Mouse (Mus musculus) thymus, postnatal 0 days (tissue): ENCODE results near the gene Hsd17b13. TPM values are rescaled to one million over a fixed set of nuclear protein-coding genes. Genes with fewer than 3 reads are reported as not detected.

Experiments
- DNase-seq: peaks from one replicate; pipeline ENCODE4 v3.0.0-alpha.2; 2015; ENCODE audit warnings: low spot score
- polyA plus RNA-seq: library from polyadenylated mRNA; unstranded; fragments of >200 nt; fragmentation: Nextera tagmentation; extraction: Ambion mirVana; gene quantifications from 2 replicates; pipeline ENCODE4 v1.2.1, GENCODE M21; 2015

Hsd17b13 gene
- polyA plus RNA-seq, 1 experiment from 2014 or later = 0.12 TPM

DNA sequence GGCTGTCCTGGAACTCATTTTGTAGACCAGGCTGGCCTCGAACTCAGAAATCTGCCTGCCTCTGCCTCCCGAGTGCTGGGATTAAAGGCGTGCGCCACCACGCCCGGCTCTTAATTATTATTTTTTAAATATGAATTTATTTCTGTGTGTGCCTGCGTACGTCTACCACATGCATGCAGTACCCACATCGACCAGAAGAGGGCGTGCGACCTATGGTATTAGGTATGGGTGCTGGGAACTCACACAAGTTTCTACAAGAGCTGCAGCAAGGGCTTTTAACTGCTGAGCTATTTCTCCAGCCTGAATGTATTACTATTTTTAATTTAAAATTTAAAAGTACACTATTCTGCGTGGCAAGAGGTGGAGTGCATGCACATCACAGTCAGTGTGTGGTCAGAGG lies 50.8 kb downstream of the Hsd17b13 start:
- peak; percentile 55 for DNase-seq

DNA sequence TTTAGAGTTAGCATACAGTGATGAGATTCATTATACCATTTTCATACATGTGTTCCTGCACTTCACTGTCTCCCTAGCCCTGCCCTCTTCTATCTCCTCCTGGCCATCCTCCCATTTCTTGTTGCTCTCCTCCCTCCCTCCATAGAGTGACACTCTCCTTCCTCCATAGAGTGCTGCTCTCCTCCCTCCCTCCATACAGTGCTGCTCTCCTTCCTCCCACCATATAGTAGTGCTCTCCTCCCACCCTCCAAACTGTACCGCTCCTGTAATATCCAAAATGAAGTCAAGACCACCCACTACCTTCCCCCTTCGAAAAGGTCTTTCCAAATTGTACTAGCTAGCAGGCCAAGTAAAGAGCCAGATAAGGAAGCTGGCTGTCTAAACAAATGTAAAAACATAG lies 53.5 kb downstream of the Hsd17b13 start:
- DNase-seq = no peak

DNA sequence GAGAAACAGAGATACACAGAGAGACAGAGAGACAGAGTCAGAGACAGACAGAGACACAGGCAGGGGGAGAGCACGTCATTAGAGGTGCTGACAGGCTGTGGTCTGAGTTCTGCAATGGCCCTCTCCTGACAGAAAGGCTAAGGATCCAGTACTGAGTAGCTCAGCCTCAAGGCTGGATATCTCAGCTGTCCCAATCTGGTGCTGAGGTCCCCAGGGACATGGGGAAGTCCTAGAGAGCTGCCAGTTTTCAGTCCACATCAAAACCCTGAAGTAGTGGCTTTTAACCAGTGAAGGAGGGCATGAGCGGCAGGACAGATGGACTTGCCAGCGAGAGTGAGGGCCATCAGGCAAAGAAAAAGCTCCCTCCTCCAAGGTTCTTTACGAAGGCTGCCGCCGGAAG lies 54.1 kb downstream of the Hsd17b13 start:
- no peak for DNase-seq

DNA sequence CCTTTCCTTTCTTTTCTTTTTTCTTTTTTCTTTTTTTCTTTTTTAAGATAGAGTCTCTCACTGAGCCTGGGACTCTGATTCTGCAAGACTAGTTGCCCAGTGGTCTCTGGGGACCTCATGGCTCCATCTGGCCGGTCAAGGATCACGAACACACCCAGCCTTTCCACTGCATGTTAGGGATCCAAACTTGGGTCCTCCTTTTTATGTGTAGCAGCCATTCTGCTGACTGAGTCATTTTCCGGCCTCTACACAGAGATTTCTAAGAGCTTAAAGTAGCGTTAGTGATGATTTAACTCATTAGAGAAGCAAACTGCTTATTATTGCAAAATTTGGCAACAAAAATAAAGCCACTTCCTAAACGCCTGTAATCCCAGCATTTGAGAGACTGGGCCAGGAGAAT lies 54.8 kb downstream of the Hsd17b13 start:
- no peak for DNase-seq

DNA sequence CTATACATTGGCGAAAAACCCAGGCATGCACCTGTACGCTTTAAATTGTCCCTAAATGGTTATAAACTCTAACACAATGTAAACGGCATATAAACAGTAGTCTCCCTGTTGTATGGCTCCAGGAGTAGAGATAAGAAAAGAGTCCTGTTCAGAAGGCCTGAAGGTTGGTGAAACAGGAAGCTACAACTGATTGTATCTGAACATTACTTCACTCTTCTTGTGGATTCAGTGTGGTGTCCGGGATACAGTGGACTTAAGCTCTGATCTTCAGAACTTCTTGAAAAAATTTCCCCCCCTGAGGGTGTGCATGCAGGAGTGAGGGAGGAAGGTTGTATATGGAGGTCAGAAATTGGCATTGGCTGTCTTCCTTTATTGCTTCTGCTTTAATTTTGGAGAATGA lies 57.7 kb downstream of the Hsd17b13 start:
- no peak for DNase-seq

DNA sequence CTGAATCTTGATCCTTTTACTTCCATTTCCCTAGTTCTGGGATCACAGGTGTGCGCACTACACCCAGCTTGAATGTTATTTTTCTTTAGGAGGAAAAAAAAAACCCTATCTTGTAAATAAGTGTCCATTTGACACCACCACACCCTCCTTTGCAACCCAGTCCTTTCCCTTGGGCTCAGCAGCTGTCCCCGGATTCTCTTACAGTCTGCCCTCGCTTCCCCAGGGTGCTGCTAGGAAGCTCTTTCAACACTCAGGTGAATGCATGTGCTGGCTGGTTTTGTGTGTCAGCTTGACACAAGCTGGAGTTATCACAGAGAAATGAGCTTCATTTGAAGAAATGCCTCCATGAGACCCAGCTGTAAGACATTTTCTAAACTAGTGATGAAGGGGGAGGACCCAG lies 59.0 kb downstream of the Hsd17b13 start:
- DNase-seq = no peak

DNA sequence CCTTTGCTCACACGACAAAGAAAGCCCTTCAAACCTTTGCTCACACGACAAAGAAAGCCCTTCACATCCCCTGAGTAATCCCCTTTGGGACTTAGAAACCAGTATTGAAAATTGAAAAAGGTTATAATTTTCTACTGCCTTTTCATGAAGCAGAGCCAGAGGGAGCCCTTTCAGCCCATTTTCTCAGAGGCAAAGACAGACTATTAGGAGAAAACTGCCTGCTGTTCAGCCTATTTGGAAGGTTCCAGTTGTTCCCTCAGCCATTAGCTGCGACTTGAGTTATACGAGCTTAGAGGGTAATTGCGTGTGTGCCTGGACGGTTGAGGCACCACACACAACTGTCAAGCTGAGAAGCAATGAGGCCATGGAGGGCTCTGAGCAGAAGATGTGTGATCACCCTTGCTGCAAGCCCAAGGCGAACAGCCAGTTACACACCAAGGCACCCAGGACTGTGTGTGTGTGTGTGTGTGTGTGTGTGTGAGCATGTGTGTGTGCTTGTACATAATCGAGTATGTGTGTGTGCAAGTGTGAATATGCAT lies 59.8 kb downstream of the Hsd17b13 start:
- DNase-seq = no peak

DNA sequence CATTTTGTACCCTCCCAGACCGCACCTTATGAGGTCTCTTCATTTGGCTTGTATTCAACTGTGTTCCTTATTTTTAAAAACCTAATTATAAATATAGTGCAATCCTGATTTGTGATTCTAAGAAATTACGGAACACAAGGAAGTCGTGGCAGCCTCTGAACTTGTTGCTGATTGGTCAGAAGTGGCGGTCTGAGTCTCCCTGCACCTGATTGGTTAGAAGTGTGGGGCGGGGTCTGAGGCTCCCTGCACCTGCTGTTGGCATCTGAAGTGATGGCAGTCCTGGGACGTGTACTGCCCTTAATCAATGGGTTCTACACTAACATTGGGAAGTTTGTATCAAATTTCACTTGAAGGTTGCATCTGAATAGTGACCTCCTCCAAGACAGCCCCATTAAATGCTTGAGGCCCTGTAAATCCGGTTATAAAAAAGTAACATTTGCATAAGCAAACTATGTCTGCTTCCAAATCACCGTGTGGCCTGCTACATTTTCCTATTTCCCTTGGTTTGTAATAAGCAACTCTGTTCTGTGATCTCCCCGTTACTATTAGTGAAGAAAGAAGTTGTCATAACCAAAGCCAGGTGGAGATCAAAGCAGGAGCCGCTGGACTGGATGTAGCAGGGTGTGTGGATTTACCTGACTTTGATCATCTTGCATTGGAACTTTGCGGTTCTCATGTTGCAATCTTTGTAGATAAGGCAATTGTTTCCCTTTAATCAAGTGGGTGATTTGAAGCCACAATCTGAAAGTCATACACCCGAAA lies 60.4 kb downstream of the Hsd17b13 start:
- DNase-seq = no peak

DNA sequence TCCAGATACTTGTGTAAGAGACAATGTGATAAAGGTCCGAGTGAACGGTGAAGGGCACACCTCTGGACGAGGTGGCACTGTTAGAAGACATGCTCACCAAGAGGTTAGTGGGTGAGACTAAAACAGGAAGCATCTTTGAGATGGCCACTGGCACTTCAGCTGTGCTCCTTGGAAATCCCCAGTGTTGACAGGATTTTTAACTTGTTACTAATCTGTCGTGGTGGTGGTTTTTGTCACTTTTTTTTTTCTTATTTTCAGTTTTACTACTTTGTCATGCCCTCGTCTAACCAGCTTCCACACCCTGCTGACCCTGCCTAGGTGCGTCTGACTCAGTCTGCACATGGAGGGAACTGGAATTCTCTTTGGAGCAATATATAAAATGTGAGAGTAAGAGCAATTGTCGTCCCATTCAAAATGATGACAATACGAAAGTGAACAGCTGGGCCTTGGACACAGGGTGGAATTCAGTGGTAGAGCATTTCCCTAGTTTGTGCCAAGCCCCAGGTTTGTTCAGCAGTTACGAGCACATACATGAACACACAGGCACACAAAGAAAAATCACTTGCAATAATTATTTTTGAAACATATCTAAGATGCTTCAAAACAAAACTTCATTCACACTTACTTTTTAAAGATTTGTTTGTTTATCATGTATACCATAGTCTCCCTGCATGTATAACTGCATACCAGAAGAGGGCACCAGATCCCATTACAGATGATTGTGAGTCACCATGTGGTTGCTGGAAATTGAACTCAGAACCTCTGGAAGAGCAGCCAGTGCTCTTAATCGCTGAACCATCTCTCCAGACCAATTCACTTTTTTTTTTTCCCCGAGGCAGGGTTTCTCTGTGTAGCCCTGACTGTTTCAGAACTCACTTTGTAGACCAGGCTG lies 62.6 kb downstream of the Hsd17b13 start:
- DNase-seq = no peak

DNA sequence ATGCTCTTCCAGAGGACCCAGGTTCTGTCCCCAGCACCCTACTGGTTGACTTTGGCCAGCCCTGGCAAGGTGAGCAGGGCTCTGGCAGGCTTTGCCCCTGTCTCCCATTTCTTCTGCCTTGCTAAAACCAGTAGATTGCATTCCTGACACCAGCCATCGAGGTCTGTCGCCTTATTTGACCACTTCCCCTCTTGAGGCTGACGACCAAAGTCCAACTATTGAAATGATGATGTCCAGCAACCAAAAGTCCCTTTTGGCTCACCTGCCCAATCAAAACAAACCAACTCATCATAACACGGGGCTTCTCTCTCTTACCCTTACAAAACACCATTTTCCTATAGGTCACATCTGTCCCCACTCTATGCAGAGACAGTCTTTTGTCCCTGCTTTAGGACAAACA lies 64.1 kb downstream of the Hsd17b13 start:
- DNase-seq = no peak

DNA sequence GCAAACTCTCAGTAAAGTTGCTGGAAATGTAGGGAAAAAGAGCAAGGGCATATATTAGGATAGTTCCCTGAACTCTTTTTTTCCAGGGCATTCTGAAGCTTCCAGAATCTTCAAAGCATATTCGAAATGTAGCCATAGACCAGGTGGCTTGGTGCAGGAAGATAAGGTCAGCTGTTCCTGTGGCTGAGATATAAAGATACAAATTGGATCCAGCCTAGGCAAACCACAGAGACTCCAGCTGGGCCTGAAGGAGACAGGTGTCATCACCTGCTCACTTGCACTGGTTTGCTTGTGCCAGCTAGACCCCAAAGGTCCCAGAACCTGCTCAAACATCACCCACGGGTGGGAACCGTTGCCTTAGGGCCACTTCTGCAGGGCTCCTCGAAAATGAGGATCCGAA lies 65.7 kb downstream of the Hsd17b13 start:
- peak; percentile 23 for DNase-seq

DNA sequence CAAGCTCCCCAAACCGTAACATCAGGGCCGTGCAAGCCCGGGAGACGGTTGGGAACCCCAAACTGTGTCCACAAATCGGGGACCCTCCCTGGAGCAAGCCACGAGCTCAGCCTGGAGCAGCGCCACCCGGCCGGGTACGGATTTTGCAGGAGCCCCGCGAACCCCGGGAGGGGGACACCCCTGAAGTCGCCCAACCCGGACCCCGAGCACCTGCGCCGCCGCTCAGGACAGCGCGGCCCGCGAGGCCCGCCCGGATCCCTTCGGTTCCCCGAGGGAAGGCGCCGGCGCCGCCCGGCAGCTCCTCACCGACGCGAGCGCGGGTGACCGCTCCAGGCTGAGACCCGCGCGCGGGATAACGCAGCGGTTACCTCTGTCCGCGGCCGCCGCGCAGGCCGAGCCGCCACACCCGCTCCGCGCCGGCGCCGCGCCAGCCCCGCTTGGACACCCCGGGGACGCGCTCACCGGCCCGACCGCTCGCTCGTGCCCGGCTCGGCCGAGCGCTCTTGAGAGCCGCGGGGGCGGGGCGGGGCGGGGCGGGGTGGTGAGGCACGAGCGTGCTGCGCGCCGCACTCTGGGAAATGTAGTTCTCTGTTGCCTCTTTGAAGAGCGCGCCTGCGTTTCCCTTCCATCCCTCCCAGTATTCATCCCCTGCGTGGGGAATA lies 66.3 kb downstream of the Hsd17b13 start, which contains the start of gene Klhl8:
TSS of gene Klhl8 (minus strand) at position 512 of the 662 bp plus-strand sequence.
- DNase-seq = peak; percentile 78

DNA sequence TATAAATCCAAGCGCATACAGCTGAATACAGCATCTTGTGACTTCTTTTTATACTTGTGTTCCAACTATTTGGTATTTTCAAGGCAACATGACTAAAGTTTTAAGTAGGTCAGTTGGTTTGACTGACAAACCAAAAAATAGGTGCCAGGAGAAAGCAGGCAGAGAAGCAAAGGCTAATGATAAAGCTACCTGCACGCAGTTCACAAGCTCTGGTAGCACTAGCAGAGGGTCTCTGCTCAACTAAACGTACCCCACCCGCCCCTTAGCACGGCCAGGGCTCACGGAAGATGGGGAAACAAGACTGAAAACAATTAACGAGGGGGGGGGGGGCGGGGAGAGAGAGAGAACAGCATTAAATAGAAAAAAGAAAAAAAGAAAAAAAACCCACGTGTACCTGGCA lies 67.1 kb downstream of the Hsd17b13 start:
- DNase-seq = no peak

DNA sequence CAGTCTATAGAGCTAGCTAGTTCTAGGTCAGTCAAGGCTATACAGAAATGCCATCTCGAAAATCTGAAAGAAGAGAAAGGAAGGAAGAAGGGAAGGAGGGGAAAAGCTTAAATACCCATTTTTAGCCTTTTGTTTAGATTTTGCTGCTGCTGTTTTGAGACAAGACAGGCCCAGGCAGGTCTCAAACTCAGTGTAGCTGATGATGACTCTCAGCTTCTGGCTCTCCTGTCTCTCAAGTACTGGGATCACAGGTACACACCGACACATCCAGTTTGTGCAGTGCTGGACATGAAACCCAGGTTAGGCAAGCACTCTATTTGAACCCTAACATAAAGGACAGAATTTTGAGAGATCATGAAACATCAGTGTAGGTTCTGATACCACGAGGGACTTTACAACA lies 67.7 kb downstream of the Hsd17b13 start:
- no peak for DNase-seq

DNA sequence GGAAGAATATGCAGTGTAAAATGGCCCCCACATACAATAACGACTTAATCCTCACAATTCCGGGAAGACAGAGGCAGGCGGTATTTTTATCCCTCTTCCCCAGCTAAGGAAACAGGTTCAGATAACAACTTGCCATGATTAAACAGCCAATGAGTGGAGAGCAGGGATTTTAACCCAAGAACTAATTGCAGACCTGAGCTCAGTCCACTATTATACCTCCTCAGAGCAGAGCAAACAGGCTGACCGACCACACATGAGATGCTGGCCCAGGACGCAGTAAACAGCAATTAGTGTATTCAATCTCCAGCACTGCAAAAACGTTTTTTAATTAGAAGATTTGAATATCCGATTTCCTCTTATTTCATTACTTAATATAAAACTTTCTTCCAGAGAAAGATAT lies 68.4 kb downstream of the Hsd17b13 start:
- no peak for DNase-seq

DNA sequence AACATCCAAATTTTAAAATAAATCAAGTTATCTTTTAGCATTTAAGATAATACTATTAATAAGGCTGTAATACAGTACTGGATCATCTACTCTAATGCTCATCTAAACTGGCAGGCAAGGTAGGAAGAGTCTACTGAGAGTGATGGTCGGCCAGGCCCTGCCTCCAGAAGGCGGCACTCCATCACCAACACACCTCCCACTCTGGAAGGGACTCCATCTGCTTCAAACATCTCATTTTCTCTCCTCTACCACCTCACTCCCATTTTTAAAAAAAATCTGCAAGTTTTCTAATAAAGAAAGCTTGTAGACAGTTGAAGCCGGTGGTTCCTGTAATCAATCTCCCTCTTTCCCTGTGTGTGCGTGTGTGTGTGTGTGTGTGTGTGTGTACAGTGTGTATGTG lies 69.4 kb downstream of the Hsd17b13 start:
- DNase-seq = no peak

DNA sequence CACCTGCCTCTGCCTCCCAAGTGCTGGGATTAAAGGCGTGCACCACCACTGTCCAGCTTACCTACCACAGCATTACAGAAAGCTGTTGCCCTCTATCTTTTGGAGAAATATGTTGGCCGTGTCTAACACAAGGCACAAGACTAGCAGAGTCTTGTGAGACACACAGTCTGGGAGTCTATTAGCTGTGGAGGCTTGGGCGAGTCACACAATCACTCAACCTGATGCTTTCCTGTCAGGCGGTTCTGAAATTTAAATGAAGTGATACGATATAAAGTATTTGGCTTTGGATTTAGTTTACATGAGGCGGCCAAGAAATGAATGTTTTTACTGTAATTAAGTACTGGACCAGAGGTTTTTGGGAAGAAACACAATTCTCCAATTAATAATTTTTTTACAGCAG lies 71.0 kb downstream of the Hsd17b13 start:
- no peak for DNase-seq
